Mouse (Mus musculus) splenic B cell, adult 2 months (primary cell): ENCODE results near the gene Krtap6-2.

Source experiments
- DNase-seq: peaks from one replicate; pipeline ENCODE4 v3.0.0-alpha.2; 2011; ENCODE audit warnings: low read depth, low spot score
- H3K27me3 ChIP-seq: 2 replicates; pipeline ENCODE4 v1.6.1; 2012; ENCODE audit warnings: mild to moderate bottlenecking, low read length, moderate library complexity, mixed read lengths; ENCODE audit not compliant: control insufficient read depth, poor library complexity, insufficient read depth, severe bottlenecking
- H3K36me3 ChIP-seq: 2 replicates; pipeline ENCODE4 v1.6.1; 2012; ENCODE audit warnings: mild to moderate bottlenecking, low read length, moderate library complexity, mixed read lengths; ENCODE audit not compliant: control insufficient read depth, poor library complexity, insufficient read depth, severe bottlenecking

Krtap6-2 gene

GRCm38 (mm10) chr16:89420011-89420410, at the start of gene Krtap6-2:
Gene Krtap6-2, minus strand, starts transcription at chr16:89420111.
- Histone ChIP-seq H3K36me3 (no peaks in the 10 kb centered on the region), H3K27me3 (no peaks in the 10 kb centered on the region)
- DNase-seq, result no peak

- Histone ChIP-seq H3K36me3 (no peaks in the 10 kb centered on the region), H3K27me3 (no peaks in the 10 kb centered on the region; the same call in 1 of the 2 replicates)
- no peak for DNase-seq
Measured at GRCm38 (mm10) chr16:89461189-89461588, 41.3 kb upstream of the Krtap6-2 start.

GRCm38 (mm10) chr16:89429586-89429985, 9.7 kb upstream of the Krtap6-2 start:
- H3K36me3 ChIP-seq, result no peaks in the 10 kb centered on the region
- no peak for DNase-seq
- no peaks in the 10 kb centered on the region for H3K27me3 ChIP-seq

- no peak for DNase-seq
- Histone ChIP-seq H3K27me3 (no peaks in the 10 kb centered on the region), H3K36me3 (no peaks in the 10 kb centered on the region)
Measured at GRCm38 (mm10) chr16:89425310-89425709, 5.4 kb upstream of the Krtap6-2 start.

- no peak for DNase-seq
- Histone ChIP-seq H3K36me3 (no peaks in the 10 kb centered on the region), H3K27me3 (no peaks in the 10 kb centered on the region)
Measured at GRCm38 (mm10) chr16:89416311-89416710, 3.6 kb downstream of the Krtap6-2 start.

- DNase-seq, result no peak
- H3K27me3 ChIP-seq, result no peaks in the 10 kb centered on the region
- no peaks in the 10 kb centered on the region for H3K36me3 ChIP-seq
Measured at GRCm38 (mm10) chr16:89410345-89411068, 9.4 kb downstream of the Krtap6-2 start.

GRCm38 (mm10) chr16:89403768-89404167, 16.1 kb downstream of the Krtap6-2 start, which contains the start of gene Krtap21-1:
Gene Krtap21-1, minus strand, starts transcription at chr16:89403868.
- H3K36me3 ChIP-seq, result no peaks in the 10 kb centered on the region
- DNase-seq, result no peak
- no peaks in the 10 kb centered on the region for H3K27me3 ChIP-seq

GRCm38 (mm10) chr16:89372734-89373461, 47.0 kb downstream of the Krtap6-2 start:
- H3K27me3 ChIP-seq, result no peaks in the 10 kb centered on the region
- no peak for DNase-seq
- H3K36me3 ChIP-seq, result no peaks in the 10 kb centered on the region
